Comparison of ENCODE assay signal across 8 mouse cellular contexts in the genomic region with DNA sequence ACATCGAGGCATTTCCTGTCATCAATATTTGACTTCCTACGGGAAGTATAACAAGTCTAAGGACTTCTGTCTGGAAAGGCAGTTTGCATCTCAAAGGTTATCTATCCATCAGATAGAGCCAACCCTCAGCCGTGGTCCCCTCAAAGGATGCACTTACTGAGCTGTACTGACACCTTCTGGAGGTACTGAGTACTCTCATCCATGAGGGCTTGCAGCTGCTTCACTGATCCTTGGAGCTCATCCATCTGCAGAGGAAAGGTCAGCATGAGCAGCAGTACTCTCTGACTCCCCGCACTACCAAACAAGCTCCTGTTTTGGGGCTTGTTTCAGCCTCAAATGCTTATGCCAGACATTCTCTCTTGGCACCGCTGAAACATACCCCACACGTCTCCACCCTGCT. TPM values are rescaled to one million over a fixed set of nuclear protein-coding genes. Genes with fewer than 3 reads are reported as not detected.
DNase-seq lines count a peak whose midpoint lies in the region; ATAC-seq and TF ChIP-seq lines count a peak whose summit lies in the region.

No protein-coding gene starts in this region.

- H3K27me3 ChIP-seq in forebrain, embryonic 14.5 days (replicated peaks; ENCODE audit: control insufficient read depth, insufficient read depth, low read length): no peaks in the 10 kb centered on the region
- no peaks in the 10 kb centered on the region for H3K27me3 ChIP-seq in forebrain, embryonic 10.5 days (ENCODE audit: poor library complexity, severe bottlenecking)
- no peaks in the 10 kb centered on the region for H3K27me3 ChIP-seq in liver, postnatal 0 days (ENCODE audit: insufficient read depth, low read length)

- TF ChIP-seq EP300 in liver, postnatal 0 days (IDR thresholded peaks at IDR 0.05; ENCODE audit: low read depth): no peak

- H3K9ac ChIP-seq in forebrain, embryonic 14.5 days (ENCODE audit: low read length): no peak overlapping the region
- no peak overlapping the region for H3K9ac ChIP-seq in liver, postnatal 0 days (replicated peaks)

- WGBS in forebrain, embryonic 14.5 days: 75% methylated on average over 6 of the region's 6 CpGs
- 75% methylated on average over 6 of the region's 6 CpGs for WGBS in forebrain, embryonic 10.5 days
- 62% methylated on average over 6 of the region's 6 CpGs for WGBS in liver, postnatal 0 days (ENCODE audit: insufficient replicate concordance)

- peaks cover 46% of the 10 kb centered on the region for H3K36me3 ChIP-seq in forebrain, embryonic 14.5 days (ENCODE audit: control insufficient read depth, insufficient read depth, low read length)
- peaks cover 88% of the 10 kb centered on the region for H3K36me3 ChIP-seq in forebrain, embryonic 10.5 days (replicated peaks)
- peaks cover 70% of the 10 kb centered on the region for H3K36me3 ChIP-seq in liver, postnatal 0 days (replicated peaks; ENCODE audit: insufficient read depth, low read length)

- H3K4me2 ChIP-seq in forebrain, embryonic 14.5 days (ENCODE audit: low read length): no peak overlapping the region
- no peak overlapping the region for H3K4me2 ChIP-seq in liver, postnatal 0 days (ENCODE audit: low read depth, low read length)

- TF ChIP-seq CTCF in liver, postnatal 0 days (IDR thresholded peaks at IDR 0.05; ENCODE audit: low read depth): peak; percentile 76

- no peak overlapping the region for H3K27ac ChIP-seq in forebrain, embryonic 14.5 days (ENCODE audit: low read depth, low read length)
- H3K27ac ChIP-seq in forebrain, embryonic 10.5 days: no peak overlapping the region
- H3K27ac ChIP-seq in liver, postnatal 0 days (ENCODE audit: low read depth): no peak overlapping the region

- no peaks in the 10 kb centered on the region for H3K4me1 ChIP-seq in forebrain, embryonic 14.5 days (ENCODE audit: control insufficient read depth, insufficient read depth, low read length)
- H3K4me1 ChIP-seq in forebrain, embryonic 10.5 days: peaks cover 6% of the 10 kb centered on the region
- H3K4me1 ChIP-seq in liver, postnatal 0 days (ENCODE audit: insufficient read depth): no peaks in the 10 kb centered on the region

- ATAC-seq in forebrain, embryonic 14.5 days: no peak
- ATAC-seq in liver, postnatal 0 days: no peak
- ATAC-seq in erythroid progenitor cell, adult 5-6 weeks (replicated peaks; ENCODE audit: low FRiP score, poor library complexity, severe bottlenecking): no peak

- no peaks in the 10 kb centered on the region for H3K9me3 ChIP-seq in forebrain, embryonic 14.5 days (replicated peaks; ENCODE audit: control insufficient read depth, low read length)
- H3K9me3 ChIP-seq in forebrain, embryonic 10.5 days: no peaks in the 10 kb centered on the region
- H3K9me3 ChIP-seq in liver, postnatal 0 days (ENCODE audit: low read length): no peaks in the 10 kb centered on the region

- peak; percentile 67 for DNase-seq in forebrain, embryonic 14.5 days (ENCODE audit: low spot score)
- no peak for DNase-seq in forebrain, embryonic 10.5 days (ENCODE audit: extremely low spot score, low spot score)
- DNase-seq in liver, postnatal 0 days: no peak
- DNase-seq in liver: no peak
- DNase-seq in brain, adult 2 months (ENCODE audit: low read depth, low spot score): peak; percentile 93
- DNase-seq in kidney, postnatal 25 days: peak; percentile 67 to 73
- DNase-seq in right cerebral cortex, postnatal 14 days: peak; percentile 42

- no peak overlapping the region for H3K4me3 ChIP-seq in forebrain, embryonic 14.5 days (ENCODE audit: low read depth, low read length)
- no peak overlapping the region for H3K4me3 ChIP-seq in forebrain, embryonic 10.5 days
- H3K4me3 ChIP-seq in liver, postnatal 0 days (ENCODE audit: low read depth, low read length): no peak overlapping the region

RNA-seq across cellular contexts. Expression of a gene that starts 4.7 kb away (rescaled TPM):
- 93.6 and 106 TPM in 2 replicates for polyA plus RNA-seq in forebrain, embryonic 14.5 days (2014; fragmentation: Nextera tagmentation; extraction: Ambion mirVana)
- 44.6 and 46.4 TPM in 2 replicates for polyA plus RNA-seq in forebrain, embryonic 10.5 days (2016; fragmentation: Nextera tagmentation; extraction: Ambion mirVana)
- polyA plus RNA-seq in liver, postnatal 0 days (2015; fragmentation: Nextera tagmentation; extraction: Ambion mirVana): 10.0 and 11.3 TPM in 2 replicates
- 16.6 and 21.4 TPM in 2 replicates for total RNA-seq in erythroid progenitor cell, adult 5-6 weeks (2015; ENCODE audit: low replicate concordance)
- 11.7 and 14.6 TPM in 2 replicates for total RNA-seq in erythroid progenitor cell, adult 5-6 weeks (2017; ENCODE audit: low replicate concordance)

RNA-seq across cellular contexts. Expression of a gene that starts 10.4 kb away (rescaled TPM):
- 24.5 and 27.7 TPM in 2 replicates for polyA plus RNA-seq in forebrain, embryonic 14.5 days (2014; fragmentation: Nextera tagmentation; extraction: Ambion mirVana)
- polyA plus RNA-seq in forebrain, embryonic 10.5 days (2016; fragmentation: Nextera tagmentation; extraction: Ambion mirVana): 58.0 and 59.1 TPM in 2 replicates
- polyA plus RNA-seq in liver, postnatal 0 days (2015; fragmentation: Nextera tagmentation; extraction: Ambion mirVana): 12.4 and 14.0 TPM in 2 replicates
- total RNA-seq in erythroid progenitor cell, adult 5-6 weeks (2015; ENCODE audit: low replicate concordance): 56.9 and 59.5 TPM in 2 replicates
- 62.4 and 101 TPM in 2 replicates for total RNA-seq in erythroid progenitor cell, adult 5-6 weeks (2017; ENCODE audit: low replicate concordance)

Comparison
In these comparisons a context has a peak if more than half of its experiments do, and no peak if none do; other contexts are left out.
1. DNase-seq: peak in forebrain, embryonic 14.5 days (single experiment), brain, adult 2 months (single experiment), kidney, postnatal 25 days (2 of 2) and right cerebral cortex, postnatal 14 days (single experiment); none in forebrain, embryonic 10.5 days (single experiment), liver, postnatal 0 days (single experiment) and liver (single experiment).